26 mouse cellular contexts compared by ENCODE assay signal in genomic region chr9:52361599-52361998, GRCm38 (mm10).
DNase-seq lines count a peak whose midpoint lies in the region; ATAC-seq and TF ChIP-seq lines count a peak whose summit lies in the region.
"Had no signal": no experiment of that assay in that cellular context is flagged by ENCODE, and none has a peak within 500 bp of the region (broad histone marks: within the 10 kb centered on the region; RNA-seq: fewer than 3 reads in every experiment).

No protein-coding gene starts in this region.

- no peaks in the 10 kb centered on the region for H3K4me1 ChIP-seq in liver, postnatal 0 days (ENCODE audit: insufficient read depth)
- H3K4me1 ChIP-seq in liver, embryonic 11.5 days (replicated peaks; ENCODE audit: control insufficient read depth, insufficient read depth, low read length): 0 out of 2 replicates have a peak, but pooled peaks cover 1% of the 10 kb centered on the region
- H3K4me1 ChIP-seq in CH12.LX (ENCODE audit: control insufficient read depth in 1 of 2, insufficient read depth in 2 of 2): peaks cover 15 to 50% of the 10 kb centered on the region in 2 experiments
- H3K4me1 ChIP-seq in stomach, postnatal 0 days (replicated peaks; ENCODE audit: control insufficient read depth, insufficient read depth): no peaks in the 10 kb centered on the region
- H3K4me1 ChIP-seq in intestine, embryonic 15.5 days (replicated peaks): no peaks in the 10 kb centered on the region
- H3K4me1 ChIP-seq: embryonic facial prominence, embryonic 12.5 days; heart, embryonic 12.5 days; stomach, embryonic 15.5 days had no signal

- no peaks in the 10 kb centered on the region for H3K79me2 ChIP-seq in CH12.LX (replicated peaks; ENCODE audit: control insufficient read depth, extremely low read depth, insufficient read depth, poor library complexity, severe bottlenecking)

- no peaks in the 10 kb centered on the region for H3K9me3 ChIP-seq in liver, postnatal 0 days (ENCODE audit: low read length)
- no peaks in the 10 kb centered on the region for H3K9me3 ChIP-seq in liver, embryonic 11.5 days (ENCODE audit: control insufficient read depth, low read length)
- no peaks in the 10 kb centered on the region for H3K9me3 ChIP-seq in CH12.LX (replicated peaks; ENCODE audit: low read length)
- H3K9me3 ChIP-seq in stomach, postnatal 0 days (ENCODE audit: control insufficient read depth, low read length): no peaks in the 10 kb centered on the region
- no peaks in the 10 kb centered on the region for H3K9me3 ChIP-seq in intestine, embryonic 15.5 days
- H3K9me3 ChIP-seq: embryonic facial prominence, embryonic 12.5 days; heart, embryonic 12.5 days; stomach, embryonic 15.5 days had no signal

- 68% methylated on average over 2 of the region's 2 CpGs for WGBS in liver, postnatal 0 days (ENCODE audit: insufficient replicate concordance)
- 76% methylated on average over 2 of the region's 2 CpGs for WGBS in liver, embryonic 11.5 days
- WGBS in stomach, postnatal 0 days: 82% methylated on average over 2 of the region's 2 CpGs
- 80% methylated on average over 2 of the region's 2 CpGs for WGBS in intestine, embryonic 15.5 days

- H3K4me2 ChIP-seq in liver, postnatal 0 days (ENCODE audit: low read depth, low read length): no peak overlapping the region
- no peak overlapping the region for H3K4me2 ChIP-seq in liver, embryonic 11.5 days
- no peak overlapping the region for H3K4me2 ChIP-seq in CH12.LX (ENCODE audit: insufficient read depth, low read depth, poor library complexity, severe bottlenecking)
- no peak overlapping the region for H3K4me2 ChIP-seq in stomach, postnatal 0 days (replicated peaks; ENCODE audit: low read depth)
- no peak overlapping the region for H3K4me2 ChIP-seq in intestine, embryonic 15.5 days (replicated peaks)
- H3K4me2 ChIP-seq: embryonic facial prominence, embryonic 12.5 days; heart, embryonic 12.5 days; stomach, embryonic 15.5 days had no signal

- dilution Hi-C loops in CH12.LX (cut with MboI; ENCODE audit: extremely low pct_ligation_motif_present, extremely low pct_unique_long_range_greater_than_20kb, low sequenced_read_pairs): no loop called here

- peak; percentile 27; the same call in 1 of the 2 replicates for TF ChIP-seq CTCF in liver, postnatal 0 days (IDR thresholded peaks at IDR 0.05; ENCODE audit: low read depth)
- TF ChIP-seq CTCF in CH12.LX (conservative IDR thresholded peaks at IDR 0.05 in 1 of 2, IDR thresholded peaks at IDR 0.05 in 1 of 2; ENCODE audit: low read depth in 2 of 2, low read length in 2 of 2): peak; percentile 19 to 97; a peak in 2 of 4 replicates
- peak; percentile 32 for TF ChIP-seq CTCF in stomach, postnatal 0 days (IDR thresholded peaks at IDR 0.05; ENCODE audit: low read depth)

- peak; percentile 99 for TF ChIP-seq RAD21 in CH12.LX (IDR thresholded peaks at IDR 0.05; ENCODE audit: low read depth, low read length)

- no peak for TF ChIP-seq EP300 in liver, postnatal 0 days (IDR thresholded peaks at IDR 0.05; ENCODE audit: low read depth)
- no peak for TF ChIP-seq EP300 in CH12.LX (IDR thresholded peaks at IDR 0.05; ENCODE audit: low read length)
- TF ChIP-seq EP300 in stomach, postnatal 0 days (optimal IDR thresholded peaks at IDR 0.05): no peak

- no peak overlapping the region for H3K4me3 ChIP-seq in liver, postnatal 0 days (ENCODE audit: low read depth, low read length)
- no peak overlapping the region for H3K4me3 ChIP-seq in liver, embryonic 11.5 days (ENCODE audit: low read depth, low read length)
- H3K4me3 ChIP-seq in CH12.LX (replicated peaks in 1 of 3; ENCODE audit: low read depth in 2 of 3, low read length in 2 of 3, poor library complexity in 1 of 3): no peak overlapping the region
- no peak overlapping the region for H3K4me3 ChIP-seq in stomach, postnatal 0 days (ENCODE audit: low read depth, low read length)
- no peak overlapping the region for H3K4me3 ChIP-seq in intestine, embryonic 15.5 days (replicated peaks)
- H3K4me3 ChIP-seq: embryonic facial prominence, embryonic 12.5 days; heart, embryonic 12.5 days; myocyte; stomach, embryonic 15.5 days had no signal

- no peak for TF ChIP-seq POLR2A in CH12.LX (IDR thresholded peaks at IDR 0.05; ENCODE audit: low read depth, low read length)

- H3K27ac ChIP-seq in liver, postnatal 0 days (ENCODE audit: low read depth): no peak overlapping the region
- H3K27ac ChIP-seq in liver, embryonic 11.5 days (ENCODE audit: low read depth, low read length): no peak overlapping the region
- no peak overlapping the region for H3K27ac ChIP-seq in CH12.LX (ENCODE audit: insufficient read depth, low read depth)
- no peak overlapping the region for H3K27ac ChIP-seq in stomach, postnatal 0 days (replicated peaks)
- no peak overlapping the region for H3K27ac ChIP-seq in intestine, embryonic 15.5 days
- H3K27ac ChIP-seq: embryonic facial prominence, embryonic 12.5 days; liver, embryonic 14.5 days; stomach, embryonic 15.5 days had no signal

- in situ Hi-C loops in CH12.LX (cut with MboI; ENCODE audit: low pct_ligation_motif_present, low pct_unique_long_range_greater_than_20kb, low sequenced_read_pairs): loop anchor here (10.0 to 25.0 kb wide), 3 partner anchors 267 to 776 kb away; no protein-coding TSS in a partner anchor

- H3K9ac ChIP-seq in liver, postnatal 0 days (replicated peaks): no peak overlapping the region
- H3K9ac ChIP-seq in liver, embryonic 11.5 days (ENCODE audit: low read depth, low read length): no peak overlapping the region
- no peak overlapping the region; the same call in 1 of the 2 replicates for H3K9ac ChIP-seq in CH12.LX (ENCODE audit: insufficient read depth, low read depth)
- H3K9ac ChIP-seq in stomach, postnatal 0 days (ENCODE audit: low read length): no peak overlapping the region
- H3K9ac ChIP-seq in intestine, embryonic 15.5 days: no peak overlapping the region
- H3K9ac ChIP-seq: embryonic facial prominence, embryonic 12.5 days; forebrain, postnatal 0 days; heart, embryonic 12.5 days; liver, embryonic 14.5 days; stomach, embryonic 15.5 days had no signal

- no peak for ATAC-seq in liver, postnatal 0 days
- no peak for ATAC-seq in liver, embryonic 11.5 days (replicated peaks; ENCODE audit: low FRiP score)
- ATAC-seq in common myeloid progenitor, adult 5-6 weeks (replicated peaks; ENCODE audit: low read depth, poor library complexity, severe bottlenecking): 0 out of 2 replicates have a peak, but pooled peaks have one; percentile 56
- ATAC-seq in stomach, postnatal 0 days (ENCODE audit: low FRiP score, low TSS enrichment): no peak
- ATAC-seq in intestine, embryonic 15.5 days: no peak
- ATAC-seq: forebrain, postnatal 0 days; inflammation-experienced regulatory T-cells, adult 6 months had no signal

- no peaks in the 10 kb centered on the region for H3K36me3 ChIP-seq in liver, postnatal 0 days (replicated peaks; ENCODE audit: insufficient read depth, low read length)
- no peaks in the 10 kb centered on the region for H3K36me3 ChIP-seq in liver, embryonic 11.5 days (ENCODE audit: control insufficient read depth, insufficient read depth, low read length)
- no peaks in the 10 kb centered on the region for H3K36me3 ChIP-seq in CH12.LX (replicated peaks in 1 of 2; ENCODE audit: control insufficient read depth in 1 of 2, insufficient read depth in 1 of 2, low read length in 1 of 2)
- H3K36me3 ChIP-seq in stomach, postnatal 0 days (ENCODE audit: control insufficient read depth, insufficient read depth, low read length): no peaks in the 10 kb centered on the region
- no peaks in the 10 kb centered on the region for H3K36me3 ChIP-seq in intestine, embryonic 15.5 days
- H3K36me3 ChIP-seq: embryonic facial prominence, embryonic 12.5 days; heart, embryonic 12.5 days; stomach, embryonic 15.5 days had no signal

- no peak for DNase-seq in liver, postnatal 0 days
- no peak for DNase-seq in liver, embryonic 11.5 days (ENCODE audit: low spot score)
- DNase-seq in CH12.LX (ENCODE audit: extremely low read depth): peak; percentile 69
- DNase-seq in stomach, postnatal 0 days (ENCODE audit: low spot score): no peak
- DNase-seq in thymus, postnatal 36 days: no peak
- DNase-seq: cerebellum, adult 18-20 months; cerebellum, postnatal 14 days; forebrain, postnatal 0 days; gastrocnemius, postnatal 14 days; heart, adult 18-20 months; heart, postnatal 10 days; kidney, postnatal 36 days; layer of hippocampus, adult 9-11 months; midbrain, embryonic 14.5 days; right cerebral cortex, adult 18-20 months; right cerebral cortex, postnatal 4 days; thymus, adult 18-20 months; thymus, postnatal 4 days had no signal

- H3K27me3 ChIP-seq in liver, postnatal 0 days (ENCODE audit: insufficient read depth, low read length): no peaks in the 10 kb centered on the region
- H3K27me3 ChIP-seq in liver, embryonic 11.5 days (replicated peaks; ENCODE audit: control insufficient read depth, insufficient read depth, low read length): no peaks in the 10 kb centered on the region
- no peaks in the 10 kb centered on the region for H3K27me3 ChIP-seq in CH12.LX (replicated peaks)
- H3K27me3 ChIP-seq in stomach, postnatal 0 days (ENCODE audit: control insufficient read depth, insufficient read depth, low read length): no peaks in the 10 kb centered on the region
- no peaks in the 10 kb centered on the region for H3K27me3 ChIP-seq in intestine, embryonic 15.5 days (replicated peaks)
- H3K27me3 ChIP-seq: embryonic facial prominence, embryonic 12.5 days; heart, embryonic 12.5 days; stomach, embryonic 15.5 days had no signal

TF ChIP-seq in CH12.LX, 34 proteins besides CTCF, POLR2A, EP300 and RAD21:
- TF ChIP-seq CHD2 (IDR thresholded peaks at IDR 0.05; ENCODE audit: low read length): no peak
- 0 out of 2 replicates have a peak, but pooled peaks have one; percentile 45 for TF ChIP-seq MAZ (IDR thresholded peaks at IDR 0.05; ENCODE audit: low read depth, low read length)
- no peak for TF ChIP-seq ETS1 (conservative IDR thresholded peaks at IDR 0.05; ENCODE audit: low read depth, low read length)
- TF ChIP-seq NRF1 (IDR thresholded peaks at IDR 0.05; ENCODE audit: low read depth, low read length): no peak
- no peak for TF ChIP-seq RCOR1 (conservative IDR thresholded peaks at IDR 0.05; ENCODE audit: low read depth, low read length)
- TF ChIP-seq IRF4 (IDR thresholded peaks at IDR 0.05; ENCODE audit: low read depth, low read length): no peak
- TF ChIP-seq ELF1 (IDR thresholded peaks at IDR 0.05; ENCODE audit: low read depth, low read length): 0 out of 2 replicates have a peak, but pooled peaks have one; percentile 21
- TF ChIP-seq UBTF (IDR thresholded peaks at IDR 0.05; ENCODE audit: low read depth, low read length): no peak
- peak; percentile 46; the same call in 1 of the 2 replicates for TF ChIP-seq JUND (conservative IDR thresholded peaks at IDR 0.05; ENCODE audit: low read depth, low read length)
- TF ChIP-seq MEF2A (IDR thresholded peaks at IDR 0.05; ENCODE audit: borderline replicate concordance, low read depth, low read length): no peak
- TF ChIP-seq TBP (conservative IDR thresholded peaks at IDR 0.05; ENCODE audit: low read depth, low read length): no peak
- peak; percentile 93 for TF ChIP-seq ZC3H11A (IDR thresholded peaks at IDR 0.05; ENCODE audit: low read depth, low read length)
- TF ChIP-seq GABPA (IDR thresholded peaks at IDR 0.05; ENCODE audit: insufficient replicate concordance, low read depth, low read length): no peak
- TF ChIP-seq SMC3 (IDR thresholded peaks at IDR 0.05; ENCODE audit: low read depth, low read length): peak; percentile 98
